Comparison of ENCODE assay signal across 15 mouse cellular contexts in the genomic region with DNA sequence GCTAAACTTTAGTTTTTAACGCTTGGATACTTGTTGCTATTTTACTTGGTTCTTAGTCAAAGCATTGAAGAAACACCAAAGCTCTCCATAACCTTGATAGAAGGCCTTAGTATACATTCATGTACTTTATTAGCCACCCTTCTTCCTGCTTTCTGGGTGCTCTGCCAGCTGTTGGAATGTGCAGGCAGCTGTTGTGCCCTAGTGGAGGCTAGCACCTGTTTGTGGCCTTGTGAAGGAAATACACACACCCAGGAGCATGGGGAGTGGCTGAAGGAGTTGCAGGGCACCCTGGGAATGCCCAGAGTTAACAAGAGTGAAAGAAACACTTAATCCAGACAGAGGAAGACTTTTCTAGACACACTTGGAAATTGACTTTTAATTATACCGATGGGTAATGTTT.
"Had no signal": no experiment of that assay in that cellular context is flagged by ENCODE, and none has a peak within 500 bp of the region (broad histone marks: within the 10 kb centered on the region; RNA-seq: fewer than 3 reads in every experiment).

No protein-coding gene starts in this region.

- DNase-seq: kidney, adult 18-20 months; kidney, postnatal 25 days; liver; lung, adult 18-20 months; lung, postnatal 10 days; lung, postnatal 36 days had no signal

- H3K4me1 ChIP-seq: limb, embryonic 10.5 days; limb, embryonic 13.5 days; liver, embryonic 12.5 days; liver, embryonic 15.5 days; megakaryocyte, embryonic 14.5 days; midbrain, embryonic 10.5 days had no signal

- H3K36me3 ChIP-seq: limb, embryonic 10.5 days; limb, embryonic 13.5 days; liver, embryonic 12.5 days; liver, embryonic 15.5 days; lung, embryonic 15.5 days; midbrain, embryonic 10.5 days; midbrain, embryonic 13.5 days had no signal

- H3K4me3 ChIP-seq: limb, embryonic 10.5 days; limb, embryonic 13.5 days; liver, embryonic 12.5 days; liver, embryonic 15.5 days; lung, embryonic 15.5 days; megakaryocyte, embryonic 14.5 days; midbrain, embryonic 10.5 days; midbrain, embryonic 13.5 days had no signal

- H3K4me2 ChIP-seq: limb, embryonic 13.5 days; liver, embryonic 12.5 days; liver, embryonic 15.5 days; lung, embryonic 15.5 days; midbrain, embryonic 13.5 days had no signal

- H3K9me3 ChIP-seq: limb, embryonic 10.5 days; limb, embryonic 13.5 days; liver, embryonic 12.5 days; liver, embryonic 15.5 days; lung, embryonic 15.5 days; megakaryocyte, embryonic 14.5 days; midbrain, embryonic 10.5 days; midbrain, embryonic 13.5 days had no signal

- H3K27me3 ChIP-seq: limb, embryonic 13.5 days; liver, embryonic 12.5 days; liver, embryonic 15.5 days; lung, embryonic 15.5 days; megakaryocyte, embryonic 14.5 days; midbrain, embryonic 13.5 days had no signal

- H3K27ac ChIP-seq: kidney, postnatal 0 days; limb, embryonic 10.5 days; limb, embryonic 13.5 days; liver, embryonic 12.5 days; liver, embryonic 15.5 days; lung, embryonic 15.5 days; midbrain, embryonic 10.5 days; midbrain, embryonic 13.5 days had no signal
